Mouse (Mus musculus) CD4-positive helper T cell, adult 2 months (primary cell): ENCODE data around the gene Hist1h4j.

ENCODE experiments used
- DNase-seq: peaks from one replicate; pipeline ENCODE4 v3.0.0-alpha.2; 2012; ENCODE audit warnings: low read depth, missing footprints, low spot score

The Hist1h4j gene

GRCm38 (mm10) chr13:21722993-21723836 lies 11.6 kb upstream of the Hist1h4j start:
- no peak for DNase-seq

- no peak for DNase-seq
These were observed 6.8 kb upstream of the Hist1h4j start for GRCm38 (mm10) chr13:21727948-21728572.

GRCm38 (mm10) chr13:21729544-21729943 lies 5.3 kb upstream of the Hist1h4j start:
- DNase-seq = no peak

- no peak for DNase-seq
These were observed 1.4 kb upstream of the Hist1h4j start for GRCm38 (mm10) chr13:21733466-21733865.

GRCm38 (mm10) chr13:21734010-21734905 lies 606 bp upstream of the Hist1h4j start:
- peak; percentile 81 for DNase-seq

- no peak for DNase-seq
These were observed 10.1 kb downstream of the Hist1h4j start for GRCm38 (mm10) chr13:21745006-21745405.

GRCm38 (mm10) chr13:21749387-21750158 lies 14.7 kb downstream of the Hist1h4j start:
- peak; percentile 56 for DNase-seq

GRCm38 (mm10) chr13:21750159-21751017 lies 15.5 kb downstream of the Hist1h4j start, which contains the start of gene Hist1h4k:
Gene Hist1h4k (minus strand): TSS chr13:21750505.
- DNase-seq = peak; percentile 90

GRCm38 (mm10) chr13:21751417-21751816 lies 16.6 kb downstream of the Hist1h4j start:
- no peak for DNase-seq

- no peak for DNase-seq
These were observed 17.0 kb downstream of the Hist1h4j start for GRCm38 (mm10) chr13:21751827-21752226.

GRCm38 (mm10) chr13:21752356-21752755 lies 17.5 kb downstream of the Hist1h4j start:
- DNase-seq = no peak

GRCm38 (mm10) chr13:21753051-21753523 lies 18.2 kb downstream of the Hist1h4j start:
- DNase-seq = peak; percentile 15

- DNase-seq = peak; percentile 92
These were observed 18.8 kb downstream of the Hist1h4j start, which contains the start of the genes Hist1h2ak and Hist1h2bn for GRCm38 (mm10) chr13:21753524-21754285. Gene Hist1h2ak (minus strand): TSS chr13:21753827. Gene Hist1h2bn (plus strand): TSS chr13:21754123.

- DNase-seq = peak; percentile 62
These were observed 19.6 kb downstream of the Hist1h4j start for GRCm38 (mm10) chr13:21754294-21755001.

GRCm38 (mm10) chr13:21755707-21756106 lies 20.8 kb downstream of the Hist1h4j start:
- no peak for DNase-seq

- DNase-seq = peak; percentile 95
These were observed 44.2 kb downstream of the Hist1h4j start for GRCm38 (mm10) chr13:21778814-21779766.
